Mouse (Mus musculus) heart, adult 2 months (tissue): ENCODE measurements at regions not wholly inside any gene's neighbourhood (a gene's known extent, or its start where the extent isn't known, plus 50 kb on each side); places are given as distances from the start of the nearest gene placed in this dataset.

Source experiments
- CTCF ChIP-seq: fragments of 200-600 bp; IDR thresholded peaks from 2 replicates; pipeline ENCODE4 v1.8.1; 2022; ENCODE audit warnings: antibody characterized with exemption, mild to moderate bottlenecking, moderate library complexity
- EP300 ChIP-seq: fragments of 200-500 bp; IDR thresholded peaks from 2 replicates; pipeline ENCODE4 v1.6.1; 2011; ENCODE audit warnings: low read depth, low read length, control low read depth; ENCODE audit not compliant: insufficient read depth
- POLR2A ChIP-seq: fragments of 200-500 bp; IDR thresholded peaks from 2 replicates; pipeline ENCODE4 v1.6.1; 2011; ENCODE audit warnings: mild to moderate bottlenecking, low read depth, low read length, control low read depth; ENCODE audit not compliant: insufficient read depth

DNA sequence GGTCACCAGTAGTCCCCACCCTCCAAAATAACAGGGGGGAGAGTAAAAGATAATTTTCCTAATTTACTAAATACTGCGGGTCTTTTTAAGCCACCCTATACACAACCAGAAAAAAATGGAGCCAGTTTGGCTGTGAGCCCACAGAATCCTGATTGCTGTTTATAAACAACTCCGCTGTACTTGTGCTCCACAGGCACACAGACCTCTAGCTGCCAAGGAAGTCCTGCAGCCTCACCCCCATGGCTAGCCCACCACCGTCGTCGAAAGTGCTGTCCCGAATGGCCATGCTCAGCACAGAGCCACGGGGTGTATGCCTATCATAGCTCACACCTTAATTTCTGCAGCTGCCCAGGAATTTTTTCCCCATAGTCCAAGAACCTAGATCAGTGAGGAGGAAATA lies 124.3 kb upstream of the Noct start:
- TF ChIP-seq EP300 (no peak), CTCF (no peak), POLR2A (no peak)
